Mouse (Mus musculus) E14TG2a.4 (cell line): ENCODE data around the gene Dkk2.

Experiments
- CTCF ChIP-seq: conservative IDR thresholded peaks from 2 replicates; pipeline ENCODE4 v1.5.1; 2014; ENCODE audit warnings: low read length
- NANOG ChIP-seq: IDR thresholded peaks from 2 replicates; pipeline ENCODE4 v1.6.1; 2014; ENCODE audit warnings: borderline replicate concordance, low read length, mixed read lengths
- POU5F1 ChIP-seq: IDR thresholded peaks from 2 replicates; pipeline ENCODE4 v1.6.1; 2014; ENCODE audit warnings: low read length, borderline replicate concordance

DNA sequence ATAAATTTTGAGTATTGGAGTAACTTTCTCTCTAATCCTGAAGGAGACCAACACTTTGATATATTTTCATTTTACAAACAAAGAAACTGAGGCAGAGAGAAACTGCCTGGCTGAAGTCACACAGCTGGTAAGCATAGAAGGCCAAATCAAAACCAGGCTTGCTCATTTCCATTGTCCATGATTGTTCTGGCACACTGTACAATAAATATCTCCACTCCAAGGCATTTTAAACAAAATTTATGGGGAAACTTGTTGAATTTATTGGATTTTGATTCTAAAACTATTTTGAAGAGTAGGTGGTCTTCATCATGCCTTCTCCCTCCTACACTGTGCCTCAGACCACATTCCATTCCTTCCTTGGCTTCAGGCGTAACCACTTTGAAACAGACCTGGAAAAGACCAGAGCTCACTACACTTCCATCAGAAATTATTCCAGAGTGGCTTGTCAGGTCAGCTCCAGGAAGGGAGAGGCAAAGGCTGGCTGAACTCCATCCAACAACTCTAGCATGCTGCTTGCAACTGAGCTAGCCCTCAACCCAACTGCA lies 44.7 kb downstream of the Dkk2 start:
- TF ChIP-seq CTCF (no peak), NANOG (no peak), POU5F1 (no peak)
